Mouse (Mus musculus) MEL (cell line): ENCODE data around the gene Snrpd2.

Experiments used
- CTCF ChIP-seq, 3 experiments: IDR thresholded peaks in 2 of 3; conservative IDR thresholded peaks in 1 of 3; 2 replicates each; pipeline ENCODE4 v1.5.1; 2011 to 2012; ENCODE audit warnings: low read length in 3 of 3, low read depth in 2 of 3, mild to moderate bottlenecking in 2 of 3, improper control_type of control experiment in 1 of 3, inconsistent platforms in 1 of 3, mixed read lengths in 1 of 3, moderate library complexity in 1 of 3; ENCODE audit not compliant: control insufficient read depth in 1 of 3, insufficient read depth in 1 of 3, poor library complexity in 1 of 3, severe bottlenecking in 1 of 3
- RCOR1 ChIP-seq: IDR thresholded peaks from 2 replicates; pipeline ENCODE4 v1.6.1; 2012; ENCODE audit warnings: low read depth, mild to moderate bottlenecking, inconsistent platforms, low read length, improper control_type of control experiment

DNA sequence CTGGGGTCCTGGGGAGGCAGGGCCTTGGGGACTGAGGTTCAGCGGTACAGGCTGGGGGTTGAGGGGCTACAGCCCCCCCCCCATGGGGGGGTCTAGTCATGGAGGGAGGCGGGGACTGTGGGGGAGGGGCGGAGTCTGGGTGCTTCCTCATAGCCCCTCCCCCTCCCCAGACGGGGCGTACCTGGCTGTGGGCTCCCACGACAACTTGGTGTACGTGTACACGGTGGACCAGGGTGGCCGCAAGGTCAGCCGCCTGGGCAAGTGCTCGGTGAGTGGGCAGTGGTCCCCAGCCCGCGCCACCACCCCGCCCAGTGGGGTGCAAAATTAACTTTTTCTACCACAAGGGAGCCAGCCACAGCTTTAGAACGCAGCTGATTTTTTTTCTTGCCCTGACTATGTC, 52.1 kb downstream of the Snrpd2 start:
- TF ChIP-seq CTCF (IDR thresholded peaks at IDR 0.05 in 2 of 3, conservative IDR thresholded peaks at IDR 0.05 in 1 of 3; ENCODE audit: control insufficient read depth in 1 of 3, insufficient read depth in 1 of 3, low read depth in 2 of 3, low read length in 3 of 3, poor library complexity in 1 of 3, severe bottlenecking in 1 of 3) (no peak), RCOR1 (no peak)
